Mouse (Mus musculus) thymus, postnatal 4 days (tissue): ENCODE measurements around the gene Pink1.
"Not testable (repeated sequence)": the region's sequence is repeated elsewhere in the genome, so short reads cannot be mapped to it uniquely, and the experiment has no call there.

ENCODE experiments used
- DNase-seq: peaks from one replicate; pipeline ENCODE4 v3.0.0; 2021

The Pink1 gene

GRCm38 (mm10) chr4:138341393-138341792 is 15.3 kb upstream of the Pink1 start:
- DNase-seq: no peak

GRCm38 (mm10) chr4:138339963-138340362 is 13.9 kb upstream of the Pink1 start:
- peak; percentile 64 for DNase-seq

- DNase-seq: no peak
Measured at GRCm38 (mm10) chr4:138337341-138337740, 11.2 kb upstream of the Pink1 start.

DNA sequence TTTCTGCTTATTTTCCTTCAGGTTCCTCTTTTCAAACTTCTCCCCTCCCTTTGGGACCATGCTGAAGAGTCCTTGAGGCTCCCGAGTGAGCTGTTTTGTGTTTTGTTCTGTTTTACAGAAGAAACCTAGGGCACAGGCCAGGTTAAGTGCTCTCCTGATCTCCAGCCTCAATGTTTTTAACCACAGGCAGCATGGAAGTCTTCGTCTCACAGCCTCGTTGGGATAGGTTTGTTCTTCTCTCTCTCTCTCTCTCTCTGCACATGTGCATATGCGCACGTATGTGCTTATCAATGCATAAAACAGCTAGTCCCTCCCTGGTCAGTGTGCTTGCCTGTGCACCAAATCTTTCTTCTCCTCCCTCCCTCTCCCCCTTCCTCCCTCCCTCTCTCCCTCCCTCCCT is 10.8 kb upstream of the Pink1 start:
- DNase-seq: no peak

- DNase-seq: no peak
Measured at GRCm38 (mm10) chr4:138335648-138336047, 9.5 kb upstream of the Pink1 start.

GRCm38 (mm10) chr4:138335036-138335435 is 8.9 kb upstream of the Pink1 start:
- DNase-seq: no peak

- no peak for DNase-seq
Measured at GRCm38 (mm10) chr4:138333135-138333534, 7.0 kb upstream of the Pink1 start.

DNA sequence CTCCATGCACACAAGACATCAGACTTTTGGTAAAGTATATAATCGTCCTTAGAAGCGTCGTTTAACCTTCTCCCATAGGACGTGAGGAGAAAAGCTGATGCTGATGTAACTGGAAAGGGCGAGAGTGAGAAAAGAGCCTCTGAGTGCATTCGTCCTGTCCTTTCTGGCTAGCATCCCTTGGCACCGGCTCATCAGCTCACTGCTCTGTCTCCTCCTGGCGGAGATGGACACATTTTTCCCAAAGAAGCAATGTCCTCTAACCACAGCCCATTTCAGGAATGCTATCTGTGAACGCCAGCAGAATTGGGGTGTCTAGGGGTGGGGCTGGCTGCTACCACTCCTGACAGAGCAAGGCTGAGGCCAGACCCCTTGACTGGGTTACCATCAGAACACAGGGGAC is 5.5 kb upstream of the Pink1 start:
- no peak for DNase-seq

- no peak for DNase-seq
Measured at GRCm38 (mm10) chr4:138330264-138330671, 4.2 kb upstream of the Pink1 start.

DNA sequence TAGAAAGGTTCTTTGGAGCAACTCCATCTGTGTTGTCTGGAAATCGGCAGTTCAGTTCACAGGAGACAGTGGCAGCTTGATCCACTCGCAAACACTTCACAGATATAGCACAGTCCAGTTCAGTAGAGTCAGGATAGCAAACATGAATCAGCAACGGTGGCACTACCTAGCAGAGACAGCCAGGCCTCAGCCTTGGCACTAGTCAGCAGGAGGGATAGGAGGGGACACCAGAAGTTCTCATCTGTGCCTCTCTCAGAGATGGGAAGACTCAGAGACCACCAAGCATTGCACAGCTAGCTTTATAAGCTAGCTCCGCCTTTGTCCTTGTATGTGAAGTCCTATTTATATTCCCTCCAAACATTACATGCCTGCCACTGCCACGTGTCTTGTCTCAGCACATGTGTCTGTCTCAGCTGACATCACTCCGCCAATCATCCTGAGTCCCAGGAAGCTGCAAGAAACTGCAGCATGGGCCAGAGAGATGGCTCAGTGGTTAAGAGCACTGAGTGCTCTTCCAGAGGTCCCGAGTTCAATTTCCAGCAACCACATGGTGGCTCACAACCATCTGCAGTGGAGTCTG is 1.9 kb upstream of the Pink1 start:
- DNase-seq: no peak

DNA sequence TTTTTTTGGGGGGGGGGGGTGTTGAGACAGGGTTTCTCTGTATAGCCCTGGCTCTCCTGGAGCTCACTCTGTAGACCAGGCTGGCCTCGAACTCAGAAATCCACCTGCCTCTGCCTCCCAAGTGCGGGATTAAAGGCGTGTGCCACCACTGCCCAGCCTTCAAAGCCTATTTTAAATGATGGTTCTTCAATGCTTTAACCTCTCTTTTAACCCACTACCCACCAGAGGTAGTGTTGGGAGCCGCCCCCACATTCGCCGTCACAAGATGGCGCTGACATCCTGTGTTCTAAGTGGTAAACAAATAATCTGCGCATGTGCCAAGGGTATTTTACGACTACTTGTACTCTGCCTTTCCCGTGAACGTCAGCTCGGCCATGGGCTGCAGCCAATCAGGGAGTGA is 1.0 kb upstream of the Pink1 start:
- DNase-seq: not testable (repeated sequence)

GRCm38 (mm10) chr4:138325466-138326076 is 536 bp downstream of the Pink1 start:
- peak; percentile 95 for DNase-seq

GRCm38 (mm10) chr4:138324451-138324850 is 1.7 kb downstream of the Pink1 start:
- no peak for DNase-seq

- no peak for DNase-seq
Measured at GRCm38 (mm10) chr4:138323753-138324152, 2.4 kb downstream of the Pink1 start.

DNA sequence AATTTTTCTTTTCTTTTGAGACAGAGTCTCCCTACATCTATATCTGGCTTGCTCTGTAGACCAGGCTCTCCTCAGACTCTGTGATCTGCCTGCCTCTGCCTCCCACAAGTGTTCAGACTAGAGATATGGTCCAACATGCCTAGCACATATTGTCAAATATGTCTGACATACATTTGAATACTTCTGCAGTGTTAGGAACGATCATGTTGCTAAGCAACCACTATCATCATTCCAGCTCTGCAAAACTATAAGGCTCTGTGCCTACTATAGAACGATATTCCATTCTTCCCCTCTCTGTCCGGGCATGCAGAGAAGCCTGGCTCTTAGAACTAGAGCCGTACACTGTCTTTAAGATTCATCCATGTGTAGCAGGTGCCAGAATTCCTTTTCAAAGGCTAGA is 3.4 kb downstream of the Pink1 start:
- no peak for DNase-seq

- no peak for DNase-seq
Measured at GRCm38 (mm10) chr4:138321488-138321887, 4.6 kb downstream of the Pink1 start.

GRCm38 (mm10) chr4:138320711-138321110 is 5.4 kb downstream of the Pink1 start:
- DNase-seq: no peak

DNA sequence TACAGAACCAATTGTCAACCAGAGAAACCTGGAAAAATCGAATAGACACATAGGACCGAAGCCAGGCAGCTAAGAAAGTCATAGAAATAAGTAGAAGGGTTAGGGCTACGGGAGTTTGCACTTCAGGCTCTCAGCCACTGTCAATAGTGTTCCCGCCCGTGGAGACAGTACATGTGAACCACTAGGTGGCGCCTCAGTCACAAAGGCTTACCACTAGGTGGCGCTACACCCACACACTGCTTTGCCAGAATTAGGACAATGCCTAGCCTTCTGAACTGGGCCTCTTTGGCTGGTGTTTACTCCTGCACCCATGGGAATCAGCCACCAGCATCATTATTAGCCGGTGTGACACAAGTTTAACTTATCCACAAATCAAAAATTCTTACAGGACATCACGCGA is 6.6 kb downstream of the Pink1 start:
- peak; percentile 85 for DNase-seq

DNA sequence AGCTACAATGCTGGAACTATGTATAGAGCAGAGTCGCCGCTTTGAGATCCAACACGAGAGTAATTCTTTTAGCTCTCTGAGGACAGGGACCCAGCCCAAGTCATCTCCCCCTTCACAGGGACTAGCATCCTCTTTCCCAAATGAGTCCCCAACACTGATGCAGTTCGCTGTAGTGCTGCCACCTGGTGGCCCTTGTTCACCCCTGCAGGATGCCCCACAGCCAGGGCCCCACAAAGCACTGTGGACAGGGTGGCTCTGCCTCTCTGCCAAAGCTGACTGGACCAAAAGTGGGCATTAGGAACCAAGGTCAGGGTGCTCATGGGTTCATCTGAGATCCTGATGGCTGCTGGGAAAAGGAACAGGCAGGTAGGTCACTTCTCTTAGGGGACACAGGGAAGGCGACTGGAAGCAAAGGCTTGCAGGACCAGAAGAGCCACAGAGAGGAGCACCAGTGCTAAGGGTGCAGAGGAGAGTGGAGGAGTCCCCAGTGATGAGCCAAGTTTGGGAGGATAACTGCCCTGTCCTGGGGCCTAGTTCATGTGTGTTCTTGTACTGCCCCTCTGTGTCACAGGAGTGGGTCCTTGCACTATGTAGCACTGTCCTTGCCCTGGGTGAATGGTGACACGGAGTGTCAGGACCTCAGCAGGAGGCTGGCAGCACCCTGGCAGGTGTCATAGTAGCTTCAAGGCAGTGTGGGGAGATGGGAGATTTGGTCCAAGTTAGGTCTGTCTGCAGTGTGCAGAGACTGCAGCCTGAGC is 7.4 kb downstream of the Pink1 start:
- peak; percentile 79 for DNase-seq

DNA sequence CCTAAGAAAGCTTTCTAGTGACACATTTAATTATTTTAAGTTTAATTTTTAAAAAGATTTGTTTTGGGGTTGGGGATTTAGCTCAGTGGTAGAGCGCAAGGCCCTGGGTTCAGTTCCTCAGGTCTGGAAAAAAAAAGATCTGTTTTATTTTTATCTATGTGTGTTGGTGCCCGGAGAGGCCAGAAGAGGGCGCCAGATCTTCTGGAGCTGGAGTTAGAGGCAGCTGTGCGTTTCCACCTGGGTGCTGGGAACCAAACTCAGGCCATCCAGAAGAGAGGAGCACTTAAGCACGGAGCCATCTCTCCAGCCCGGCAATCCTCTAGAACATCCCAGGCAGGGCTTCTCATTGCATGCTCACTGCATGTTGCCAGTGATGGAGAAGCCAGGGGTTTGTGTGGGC is 9.7 kb downstream of the Pink1 start:
- DNase-seq: peak; percentile 50

GRCm38 (mm10) chr4:138315781-138316180 is 10.3 kb downstream of the Pink1 start:
- peak; percentile 53 for DNase-seq

DNA sequence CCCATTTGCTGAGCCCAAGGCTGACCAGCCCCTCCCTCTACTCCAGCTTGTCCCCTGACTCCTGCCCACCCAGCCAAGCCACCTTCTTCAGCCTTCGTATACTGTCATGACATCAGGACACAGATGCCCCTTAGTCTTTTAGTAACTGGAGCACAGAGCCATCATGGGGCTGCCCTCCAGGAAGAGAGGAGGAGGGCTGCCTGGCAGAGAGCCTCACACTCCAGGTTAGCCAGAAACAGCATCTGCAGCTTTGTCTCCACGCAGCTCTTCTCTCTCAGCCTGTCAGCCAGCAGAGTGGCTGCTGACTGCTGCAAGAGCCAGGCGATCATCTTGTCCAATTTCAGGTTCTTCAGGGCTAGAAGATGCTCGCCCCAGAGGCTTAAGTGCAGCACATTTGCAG is 12.3 kb downstream of the Pink1 start:
- DNase-seq: no peak

DNA sequence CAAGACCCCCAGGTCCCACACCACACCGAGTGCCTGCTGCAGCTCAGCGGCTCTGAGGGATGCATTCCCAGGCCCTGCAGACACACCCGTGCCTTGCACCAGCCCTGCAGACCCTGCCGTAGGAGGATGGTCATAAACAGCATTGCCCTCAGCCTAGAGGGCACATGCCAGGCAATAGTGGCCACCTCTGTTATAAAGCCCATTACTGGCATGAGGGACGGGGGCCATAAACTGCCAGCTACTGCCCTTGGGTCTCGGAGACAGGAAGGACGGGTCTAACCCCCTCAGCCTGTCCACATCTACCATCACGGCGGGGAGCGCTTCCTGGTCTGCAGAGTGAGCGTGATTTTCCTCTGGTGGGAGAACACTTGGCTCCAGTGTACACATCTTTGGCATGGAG is 13.1 kb downstream of the Pink1 start:
- DNase-seq: no peak

DNA sequence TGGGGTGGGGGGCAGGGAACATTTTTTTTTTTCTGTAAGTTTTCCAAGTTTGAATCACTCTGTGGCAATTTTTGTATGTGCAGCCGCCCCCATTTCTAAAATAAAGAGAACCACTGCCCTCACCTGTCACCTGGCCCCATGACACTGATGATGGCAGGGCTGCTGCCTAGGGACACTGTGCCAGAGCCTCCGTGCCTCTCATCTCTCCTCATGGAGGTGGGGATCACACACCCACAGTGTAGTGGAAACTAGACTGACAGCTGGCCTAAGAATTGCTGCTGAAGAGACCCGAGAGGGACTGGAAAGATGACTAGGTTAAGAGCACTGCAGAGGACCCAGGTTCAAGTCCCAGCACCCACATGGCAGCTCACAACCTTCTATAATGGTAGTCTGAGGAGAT is 14.0 kb downstream of the Pink1 start:
- DNase-seq: no peak
